Mouse (Mus musculus) embryonic fibroblast, embryonic 13.5 days (primary cell): Measurements from ENCODE around the gene Orm2.

Experiments used
- CTCF ChIP-seq: IDR thresholded peaks from 2 replicates; pipeline ENCODE4 v1.5.1; 2011; ENCODE audit warnings: mild to moderate bottlenecking, control low read depth, low read length, moderate library complexity, borderline replicate concordance; ENCODE audit not compliant: insufficient read depth
- POLR2A ChIP-seq: IDR thresholded peaks from 2 replicates; pipeline ENCODE4 v1.6.1; 2011; ENCODE audit warnings: low read depth, mild to moderate bottlenecking, control low read depth, low read length, moderate library complexity

DNA sequence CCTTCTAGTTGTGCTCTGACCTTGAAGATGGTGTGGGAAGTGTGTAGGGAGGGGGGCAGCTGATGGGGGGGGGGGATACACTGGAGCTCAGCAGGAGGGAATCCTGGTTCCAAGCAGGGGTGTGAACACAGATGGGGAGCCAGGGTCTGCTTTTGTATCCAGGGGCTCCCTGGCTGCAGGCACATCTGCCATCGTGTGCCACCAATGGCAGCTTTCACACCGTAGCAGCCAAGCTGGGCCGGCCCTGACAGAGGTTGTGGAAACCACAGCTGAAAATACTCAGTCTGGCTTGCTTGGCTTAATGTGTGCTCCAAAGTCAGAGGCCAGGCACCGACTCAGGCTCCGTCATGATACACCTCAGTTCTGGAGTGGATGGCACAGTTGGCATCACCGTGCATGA is 25.8 kb downstream of the Orm2 start:
- TF ChIP-seq POLR2A = no peak
- no peak for TF ChIP-seq CTCF
